Mouse (Mus musculus): ENCODE data around the gene Lman1l. TPM values are rescaled to one million over a fixed set of nuclear protein-coding genes. Genes with fewer than 3 reads are reported as not detected.

The Lman1l gene
- polyA plus RNA-seq, 1 experiment from 2014 or later, result 0.10 TPM

GRCm38 (mm10) chr9:57628717-57629116 is 8.1 kb upstream of the Lman1l start:
- no peak overlapping the region for H3K27ac ChIP-seq (replicated peaks)
- peaks cover 99% of the 10 kb centered on the region for H3K36me3 ChIP-seq
- DNase-seq (ENCODE audit: low spot score), result no peak
- 95% methylated on average over 12 of the region's 12 CpGs for WGBS
- H3K4me3 ChIP-seq, result no peak overlapping the region
- H3K4me1 ChIP-seq, result peaks cover 10% of the 10 kb centered on the region
- H3K27me3 ChIP-seq (ENCODE audit: low read depth, poor library complexity, severe bottlenecking), result no peaks in the 10 kb centered on the region
- H3K9me3 ChIP-seq (replicated peaks), result no peaks in the 10 kb centered on the region

- Histone ChIP-seq H3K4me1 (peaks cover 6% of the 10 kb centered on the region), H3K27ac (replicated peaks) (no peak overlapping the region), H3K36me3 (peaks cover 91% of the 10 kb centered on the region), H3K9me3 (replicated peaks) (no peaks in the 10 kb centered on the region), H3K27me3 (ENCODE audit: low read depth, poor library complexity, severe bottlenecking) (no peaks in the 10 kb centered on the region), H3K4me3 (no peak overlapping the region)
- DNase-seq (ENCODE audit: low spot score), result no peak
- WGBS, result 94% methylated on average over 11 of the region's 11 CpGs
These were observed 7.3 kb upstream of the Lman1l start for GRCm38 (mm10) chr9:57627892-57628291.

GRCm38 (mm10) chr9:57627191-57627590 is 6.6 kb upstream of the Lman1l start:
- DNase-seq (ENCODE audit: low spot score), result no peak
- no peak overlapping the region for H3K27ac ChIP-seq (replicated peaks)
- H3K4me3 ChIP-seq, result no peak overlapping the region
- H3K9me3 ChIP-seq (replicated peaks), result no peaks in the 10 kb centered on the region
- peaks cover 85% of the 10 kb centered on the region for H3K36me3 ChIP-seq
- 94% methylated on average over 17 of the region's 17 CpGs for WGBS
- no peaks in the 10 kb centered on the region for H3K27me3 ChIP-seq (ENCODE audit: low read depth, poor library complexity, severe bottlenecking)
- H3K4me1 ChIP-seq, result peaks cover 6% of the 10 kb centered on the region

- DNase-seq (ENCODE audit: low spot score), result no peak
- H3K9me3 ChIP-seq (replicated peaks), result no peaks in the 10 kb centered on the region
- no peaks in the 10 kb centered on the region for H3K27me3 ChIP-seq (ENCODE audit: low read depth, poor library complexity, severe bottlenecking)
- H3K36me3 ChIP-seq, result peaks cover 72% of the 10 kb centered on the region
- 0 out of 2 replicates have a peak overlapping the region, but pooled peaks have one; percentile 39 for H3K27ac ChIP-seq (replicated peaks)
- 79% methylated on average over 15 of the region's 15 CpGs for WGBS
- peaks cover 6% of the 10 kb centered on the region for H3K4me1 ChIP-seq
- no peak overlapping the region for H3K4me3 ChIP-seq
These were observed 5.3 kb upstream of the Lman1l start for GRCm38 (mm10) chr9:57625674-57626500.

DNA sequence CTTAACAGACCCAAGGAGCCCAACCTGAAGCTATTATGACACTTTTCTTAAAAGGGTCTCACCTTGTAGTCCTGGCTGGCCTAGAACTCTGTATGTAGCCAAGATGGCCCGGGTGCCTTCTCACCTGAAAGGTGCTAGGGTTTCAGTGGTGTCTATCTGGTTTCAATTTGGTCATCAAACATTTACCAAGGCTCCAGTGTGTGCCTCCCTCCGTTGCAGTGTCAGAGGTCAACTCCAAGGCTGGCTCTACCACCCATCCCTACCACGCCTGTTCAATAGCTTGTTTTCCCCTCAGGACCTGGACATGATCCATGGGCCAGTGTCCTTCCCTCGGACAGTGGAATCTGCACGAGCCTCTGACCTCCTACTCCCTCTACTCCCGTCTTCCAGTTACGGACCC is 3.7 kb upstream of the Lman1l start:
- H3K4me3 ChIP-seq, result no peak overlapping the region
- no peaks in the 10 kb centered on the region for H3K27me3 ChIP-seq (ENCODE audit: low read depth, poor library complexity, severe bottlenecking)
- no peak for DNase-seq (ENCODE audit: low spot score)
- no peak overlapping the region for H3K27ac ChIP-seq (replicated peaks)
- WGBS, result 91% methylated on average over 7 of the region's 7 CpGs
- no peaks in the 10 kb centered on the region for H3K9me3 ChIP-seq (replicated peaks)
- H3K4me1 ChIP-seq, result peaks cover 6% of the 10 kb centered on the region
- peaks cover 56% of the 10 kb centered on the region for H3K36me3 ChIP-seq

GRCm38 (mm10) chr9:57618854-57619253 is 1.7 kb downstream of the Lman1l start:
- Histone ChIP-seq H3K27me3 (ENCODE audit: low read depth, poor library complexity, severe bottlenecking) (no peaks in the 10 kb centered on the region), H3K27ac (replicated peaks) (no peak overlapping the region), H3K4me3 (no peak overlapping the region), H3K9me3 (replicated peaks) (no peaks in the 10 kb centered on the region), H3K4me1 (no peaks in the 10 kb centered on the region), H3K36me3 (peaks cover 2% of the 10 kb centered on the region; the same call in 1 of the 2 replicates)
- DNase-seq (ENCODE audit: low spot score), result no peak
- WGBS, result 83% methylated on average over 8 of the region's 8 CpGs

- H3K27ac ChIP-seq (replicated peaks), result no peak overlapping the region
- no peaks in the 10 kb centered on the region for H3K4me1 ChIP-seq
- no peaks in the 10 kb centered on the region for H3K27me3 ChIP-seq (ENCODE audit: low read depth, poor library complexity, severe bottlenecking)
- no peak overlapping the region for H3K4me3 ChIP-seq
- no peaks in the 10 kb centered on the region for H3K36me3 ChIP-seq
- WGBS, result 72% methylated on average over 8 of the region's 8 CpGs
- H3K9me3 ChIP-seq (replicated peaks), result no peaks in the 10 kb centered on the region
- no peak for DNase-seq (ENCODE audit: low spot score)
These were observed 2.9 kb downstream of the Lman1l start for GRCm38 (mm10) chr9:57617556-57618169.

GRCm38 (mm10) chr9:57614786-57615185 is 5.8 kb downstream of the Lman1l start:
- Histone ChIP-seq H3K36me3 (no peaks in the 10 kb centered on the region), H3K27me3 (ENCODE audit: low read depth, poor library complexity, severe bottlenecking) (no peaks in the 10 kb centered on the region), H3K27ac (replicated peaks) (no peak overlapping the region), H3K4me3 (no peak overlapping the region), H3K9me3 (replicated peaks) (no peaks in the 10 kb centered on the region), H3K4me1 (peaks cover 14% of the 10 kb centered on the region)
- WGBS, result 90% methylated on average over 4 of the region's 4 CpGs
- no peak for DNase-seq (ENCODE audit: low spot score)

DNA sequence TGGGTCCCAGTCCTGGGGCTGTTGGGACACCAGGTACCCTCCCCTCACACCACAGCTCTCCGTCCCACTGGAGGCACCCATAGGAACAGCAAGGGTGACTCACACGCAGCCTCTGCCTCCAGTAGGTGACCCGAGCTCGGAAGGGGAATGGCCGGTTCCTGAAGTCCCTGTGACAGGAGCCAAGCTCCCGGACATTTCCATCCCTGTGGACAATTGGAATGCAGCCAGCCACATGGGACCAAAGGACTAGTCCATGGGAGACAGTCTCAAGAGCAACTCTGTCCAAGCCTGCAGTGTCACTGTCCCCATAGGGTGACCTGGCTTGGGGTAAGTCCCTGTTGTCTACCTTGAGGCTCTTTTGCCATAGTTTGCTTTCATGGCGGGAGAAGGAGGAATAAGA is 6.6 kb downstream of the Lman1l start:
- Histone ChIP-seq H3K27me3 (ENCODE audit: low read depth, poor library complexity, severe bottlenecking) (no peaks in the 10 kb centered on the region), H3K4me1 (peaks cover 14% of the 10 kb centered on the region), H3K9me3 (replicated peaks) (no peaks in the 10 kb centered on the region), H3K36me3 (no peaks in the 10 kb centered on the region), H3K4me3 (no peak overlapping the region), H3K27ac (replicated peaks) (no peak overlapping the region)
- no peak for DNase-seq (ENCODE audit: low spot score)
- WGBS, result 87% methylated on average over 7 of the region's 7 CpGs

DNA sequence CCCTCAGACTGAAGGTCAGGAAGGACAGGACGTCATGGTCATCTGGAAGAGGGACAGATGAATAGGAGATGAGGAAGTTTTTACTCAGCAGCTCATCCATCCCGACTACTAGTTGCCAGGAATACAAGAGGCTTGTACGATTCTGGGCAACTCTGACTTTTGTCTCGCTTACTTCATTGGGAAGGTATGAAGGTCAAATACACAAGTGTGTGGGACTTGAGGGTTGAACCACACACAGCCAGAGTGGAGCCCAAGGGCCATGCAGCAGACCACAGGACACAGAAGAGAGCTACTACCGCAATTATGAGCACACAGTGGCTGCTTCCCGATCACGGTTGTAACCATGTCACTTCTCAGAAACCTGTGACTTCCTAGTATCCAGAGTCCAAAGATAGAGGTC is 8.0 kb downstream of the Lman1l start:
- no peaks in the 10 kb centered on the region for H3K36me3 ChIP-seq
- WGBS, result 89% methylated on average over 7 of the region's 7 CpGs
- no peak for DNase-seq (ENCODE audit: low spot score)
- peaks cover 14% of the 10 kb centered on the region for H3K4me1 ChIP-seq
- no peak overlapping the region for H3K4me3 ChIP-seq
- no peak overlapping the region for H3K27ac ChIP-seq (replicated peaks)
- no peaks in the 10 kb centered on the region for H3K9me3 ChIP-seq (replicated peaks)
- H3K27me3 ChIP-seq (ENCODE audit: low read depth, poor library complexity, severe bottlenecking), result peaks cover 7% of the 10 kb centered on the region

- Histone ChIP-seq H3K4me3 (no peak overlapping the region), H3K4me1 (peaks cover 32% of the 10 kb centered on the region), H3K27ac (replicated peaks) (0 out of 2 replicates have a peak overlapping the region, but pooled peaks have one; percentile 33), H3K36me3 (no peaks in the 10 kb centered on the region), H3K27me3 (ENCODE audit: low read depth, poor library complexity, severe bottlenecking) (peaks cover 29% of the 10 kb centered on the region), H3K9me3 (replicated peaks) (no peaks in the 10 kb centered on the region)
- DNase-seq (ENCODE audit: low spot score), result no peak
- 52% methylated on average over 3 of the region's 3 CpGs for WGBS
These were observed 10.2 kb downstream of the Lman1l start for GRCm38 (mm10) chr9:57610359-57610826.

GRCm38 (mm10) chr9:57609803-57610202 is 10.8 kb downstream of the Lman1l start:
- DNase-seq (ENCODE audit: low spot score), result no peak
- Histone ChIP-seq H3K4me3 (no peak overlapping the region), H3K27me3 (ENCODE audit: low read depth, poor library complexity, severe bottlenecking) (peaks cover 35% of the 10 kb centered on the region), H3K4me1 (peaks cover 38% of the 10 kb centered on the region), H3K36me3 (no peaks in the 10 kb centered on the region), H3K9me3 (replicated peaks) (no peaks in the 10 kb centered on the region), H3K27ac (replicated peaks) (0 out of 2 replicates have a peak overlapping the region, but pooled peaks have one; percentile 33)
- 67% methylated on average over 3 of the region's 3 CpGs for WGBS

All from midbrain, embryonic 10.5 days (tissue).